Mouse (Mus musculus) left cerebral cortex, postnatal 25 days (tissue): ENCODE results near the gene Tmtc1. TPM values are rescaled to one million over a fixed set of nuclear protein-coding genes. Genes with fewer than 3 reads are reported as not detected.

Experiments
- DNase-seq, 2 experiments: peaks; one replicate each; pipeline ENCODE4 v3.0.0; 2022; ENCODE audit warnings: low spot score in 2 of 2, mixed read lengths in 1 of 2
- intact Hi-C: fragments of 180-260 bp; cut with DNase I; formaldehyde crosslinking; loops from one replicate; pipeline ENCODE4 v1.15.1; 2025
- total RNA-seq, 2 experiments: library from RNA; stranded (reverse); gene quantifications; 2 replicates each; pipeline ENCODE4 v1.2.3; 2021

The Tmtc1 gene
- total RNA-seq, 2 experiments from 2014 or later: 47.9 to 56.8 TPM

DNA sequence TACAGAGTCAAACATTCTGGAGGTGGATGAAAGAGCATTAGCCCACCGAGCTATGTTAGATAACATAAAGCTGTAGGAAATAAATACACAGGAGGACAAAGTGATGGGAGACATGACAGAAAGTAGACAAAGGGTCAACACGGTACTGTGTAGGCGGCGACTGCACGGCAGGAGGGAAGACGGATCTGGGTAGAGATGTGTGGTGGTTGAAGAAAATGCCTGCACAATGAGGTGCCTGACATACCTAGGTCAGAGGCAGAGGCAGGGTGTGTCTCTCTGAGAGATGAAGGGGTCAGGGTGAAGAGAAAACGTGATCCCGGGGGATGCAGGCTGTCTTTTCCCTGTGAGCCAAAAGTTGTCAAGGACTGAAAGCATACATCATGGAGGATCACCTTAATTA is 185.1 kb downstream of the Tmtc1 start:
- intact Hi-C loops: loop anchor here (5.0 kb wide), 1 partner anchor 83 kb away; no protein-coding TSS in a partner anchor
- DNase-seq: no peak

DNA sequence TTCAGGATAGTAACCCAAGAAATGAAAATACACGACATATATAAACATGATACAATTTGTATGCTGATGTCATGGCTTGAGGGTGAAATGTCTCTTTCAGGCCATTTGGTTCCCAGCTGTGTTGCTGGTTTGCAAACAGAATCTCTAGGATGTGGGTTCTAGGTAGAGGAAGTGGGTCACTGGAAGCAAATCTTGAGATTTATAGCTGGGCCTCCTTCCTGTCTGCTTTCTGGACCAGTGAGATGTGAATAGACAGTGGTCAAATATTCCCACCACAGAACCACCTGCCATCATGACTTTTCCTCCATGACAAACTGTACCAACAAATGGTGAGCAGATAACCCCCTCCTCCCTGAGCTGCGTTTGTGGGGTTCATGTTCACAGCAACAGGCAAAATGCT is 186.4 kb downstream of the Tmtc1 start:
- DNase-seq: no peak
- intact Hi-C loops: loop anchor here (5.0 kb wide), 1 partner anchor 84 kb away; no protein-coding TSS in a partner anchor

DNA sequence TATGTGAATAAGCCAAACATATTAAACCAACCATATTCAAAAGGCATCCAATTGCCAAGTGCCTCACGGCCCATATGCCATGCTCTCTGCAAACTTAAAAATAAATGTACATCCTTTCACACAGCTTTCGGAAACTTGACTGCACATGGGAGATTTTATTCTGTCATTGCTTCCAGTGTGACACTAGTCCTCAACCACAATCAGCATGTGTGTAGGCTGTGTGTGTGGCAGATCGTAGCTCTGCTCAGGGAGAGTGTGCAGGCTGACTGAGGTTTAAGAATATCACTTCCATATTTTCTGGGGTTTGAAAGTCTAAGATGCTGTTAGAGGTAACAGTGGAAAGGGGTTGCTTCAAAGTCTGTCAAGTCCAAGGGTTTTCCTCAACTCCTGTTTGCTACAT is 188.1 kb downstream of the Tmtc1 start:
- DNase-seq: peak in 1 of 2 experiments; percentile 74
- intact Hi-C loops: loop anchor here (5.0 kb wide), 1 partner anchor 86 kb away; no protein-coding TSS in a partner anchor

DNA sequence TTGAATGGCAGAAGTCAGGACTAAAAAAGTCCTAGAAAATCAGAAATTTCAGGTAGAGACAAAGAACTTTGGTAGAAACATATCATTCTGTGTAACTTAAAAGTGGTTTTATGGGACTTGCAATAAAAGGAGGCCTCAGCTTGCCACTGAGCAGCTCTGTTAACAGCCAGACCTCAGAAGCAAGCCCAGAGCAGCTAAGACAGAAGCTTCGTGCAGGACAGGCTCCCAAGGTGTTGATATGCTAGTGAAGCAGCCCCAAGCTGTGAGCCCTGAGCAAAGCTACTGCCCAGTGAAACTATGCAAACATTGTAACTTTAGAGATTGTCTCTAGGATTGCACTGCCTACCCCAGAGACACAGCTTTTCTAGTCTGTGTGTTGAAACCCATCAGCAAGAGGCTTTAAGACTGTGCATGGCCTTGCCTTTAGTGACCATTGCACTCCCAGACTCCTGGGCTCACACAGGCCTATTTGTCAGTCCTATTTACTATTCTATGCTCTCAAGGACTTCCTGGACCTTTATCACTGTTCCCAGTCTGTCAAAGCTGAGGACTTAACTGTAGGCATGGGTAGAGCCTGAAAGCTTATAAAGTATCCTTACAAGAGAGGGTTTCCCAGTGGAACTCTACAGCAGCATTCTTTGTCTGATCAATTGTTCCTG is 188.7 kb downstream of the Tmtc1 start:
- DNase-seq: no peak
- intact Hi-C loops: loop anchor here (5.0 kb wide), 1 partner anchor 87 kb away; no protein-coding TSS in a partner anchor

DNA sequence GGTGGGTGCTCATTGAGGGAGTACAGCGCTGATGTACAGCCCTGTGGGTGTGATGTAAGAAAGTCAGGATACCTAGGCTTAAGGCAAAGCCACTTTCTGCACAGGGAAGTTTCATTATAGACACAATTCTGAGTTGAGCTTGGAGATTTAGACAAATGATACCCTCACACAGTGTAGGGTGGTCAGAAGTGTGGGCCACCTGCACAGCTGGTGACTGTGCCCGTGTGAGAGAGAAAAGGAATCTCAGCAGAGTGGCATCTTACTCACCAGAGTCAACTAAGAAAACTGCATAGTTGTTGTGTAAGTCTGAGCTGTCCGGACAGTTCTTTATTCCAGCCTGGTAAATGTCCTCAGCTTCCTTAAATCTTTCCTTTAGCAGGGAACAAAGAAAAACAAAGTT is 195.0 kb downstream of the Tmtc1 start:
- no peak for DNase-seq
- intact Hi-C loops: loop anchor here (10.0 kb wide), 2 partner anchors 436 to 506 kb away; no protein-coding TSS in a partner anchor

DNA sequence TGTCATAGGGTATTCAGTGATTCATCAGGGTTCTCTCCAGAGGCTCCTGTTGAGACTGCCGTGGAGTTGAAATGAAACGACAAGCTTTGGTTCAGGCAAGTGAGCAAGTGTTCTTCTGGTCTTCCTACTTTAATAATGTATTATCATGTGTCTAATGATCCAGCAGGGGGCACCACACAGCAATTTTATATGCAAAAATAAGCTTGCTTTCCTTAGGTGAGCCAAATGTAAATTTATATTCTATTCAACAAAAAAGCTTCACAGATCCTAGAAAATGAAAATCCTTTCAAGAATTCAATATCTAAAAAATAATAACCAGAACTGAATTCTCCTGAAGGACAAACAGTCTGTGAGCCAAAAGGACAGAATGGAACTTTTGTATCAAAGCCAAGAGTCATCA is 195.6 kb downstream of the Tmtc1 start:
- peak; percentile 66 to 69 for DNase-seq
- intact Hi-C loops: loop anchor here (10.0 kb wide), 2 partner anchors 436 to 506 kb away; no protein-coding TSS in a partner anchor

DNA sequence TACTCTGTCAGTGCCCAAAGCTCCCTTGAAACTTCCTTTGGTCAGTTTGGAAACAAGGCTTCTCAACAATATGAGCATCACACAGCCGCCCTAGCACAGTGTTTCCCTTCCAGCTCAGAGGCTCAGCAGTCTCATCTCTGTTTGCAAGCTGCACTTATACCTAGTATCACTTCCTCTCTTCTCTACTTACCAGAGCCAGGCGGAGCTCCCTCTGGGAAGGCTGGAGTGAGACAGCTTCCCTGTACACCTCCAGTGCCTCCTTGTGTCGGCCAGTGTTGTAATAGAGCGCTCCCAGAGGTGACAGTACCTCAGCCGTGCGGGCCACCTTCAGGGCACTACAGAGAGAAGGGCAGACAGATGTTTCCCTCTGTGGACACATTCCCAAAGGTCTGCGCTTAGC is 197.6 kb downstream of the Tmtc1 start:
- DNase-seq: no peak
- intact Hi-C loops: loop anchor here (10.0 kb wide), 2 partner anchors 438 to 508 kb away; no protein-coding TSS in a partner anchor

DNA sequence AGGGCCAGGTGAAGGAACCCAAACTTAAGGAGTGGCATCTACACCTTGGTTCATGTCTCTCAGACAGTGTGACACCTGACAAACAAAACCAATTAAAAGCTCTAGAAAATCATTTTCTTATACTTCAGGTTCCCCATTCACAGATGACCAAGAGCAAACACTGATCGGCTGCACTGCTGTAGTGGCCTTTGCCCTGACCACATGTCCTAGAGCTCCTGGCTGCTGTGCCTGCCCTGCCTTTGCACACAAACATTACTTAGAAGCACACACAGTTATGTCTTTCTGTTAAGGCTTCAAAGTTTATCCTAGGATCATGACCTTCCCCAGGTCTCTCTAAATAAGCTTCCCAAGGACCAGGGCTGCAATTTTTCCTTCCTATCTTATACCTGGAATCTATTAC is 199.4 kb downstream of the Tmtc1 start:
- intact Hi-C loops: loop anchor here (10.0 kb wide), 2 partner anchors 440 to 510 kb away; no protein-coding TSS in a partner anchor

DNA sequence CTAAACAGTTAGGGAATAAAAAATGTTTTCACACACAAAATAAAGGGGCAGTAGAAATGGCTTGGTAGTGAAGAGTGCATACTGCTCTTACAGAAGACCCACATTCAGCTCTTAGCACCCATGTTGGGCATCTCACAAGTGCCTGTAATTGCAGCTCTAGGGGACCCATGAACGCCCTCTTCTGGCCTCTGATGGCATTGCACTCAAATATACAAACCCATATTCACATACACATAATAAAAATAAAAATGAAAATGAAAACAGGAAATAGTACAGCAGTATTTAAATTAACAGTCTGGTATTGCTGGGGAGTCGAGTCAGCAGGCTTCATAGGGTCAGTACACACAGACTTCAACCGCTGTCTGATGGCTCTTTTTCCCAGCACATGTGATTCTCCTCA is 201.9 kb downstream of the Tmtc1 start:
- intact Hi-C loops: loop anchor here (10.0 kb wide), 2 partner anchors 442 to 512 kb away; no protein-coding TSS in a partner anchor
- no peak for DNase-seq

More for the DNA sequence above, 199.4 kb downstream of the Tmtc1 start:
- DNase-seq: no peak

DNA sequence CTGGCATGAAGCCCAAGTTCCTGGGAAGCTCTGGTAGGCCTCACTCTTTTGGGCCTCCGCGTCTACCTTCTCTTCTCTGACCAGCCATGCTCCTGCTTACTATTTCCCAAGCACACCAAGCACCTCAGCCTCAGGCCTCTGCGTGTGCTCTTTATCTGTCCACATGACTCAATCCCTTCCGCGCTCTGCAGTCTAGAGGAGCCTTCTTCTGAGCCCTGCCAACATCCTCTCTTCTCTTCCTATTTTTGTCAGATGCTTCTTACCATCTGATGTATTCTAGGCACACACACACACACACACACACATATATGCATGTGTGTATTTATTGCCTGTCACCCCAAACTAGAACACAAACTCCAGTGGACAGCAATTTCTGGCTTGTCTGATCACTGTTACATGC is 202.5 kb downstream of the Tmtc1 start:
- DNase-seq: peak in 1 of 2 experiments; percentile 52
- intact Hi-C loops: loop anchor here (10.0 kb wide), 2 partner anchors 443 to 513 kb away; no protein-coding TSS in a partner anchor

DNA sequence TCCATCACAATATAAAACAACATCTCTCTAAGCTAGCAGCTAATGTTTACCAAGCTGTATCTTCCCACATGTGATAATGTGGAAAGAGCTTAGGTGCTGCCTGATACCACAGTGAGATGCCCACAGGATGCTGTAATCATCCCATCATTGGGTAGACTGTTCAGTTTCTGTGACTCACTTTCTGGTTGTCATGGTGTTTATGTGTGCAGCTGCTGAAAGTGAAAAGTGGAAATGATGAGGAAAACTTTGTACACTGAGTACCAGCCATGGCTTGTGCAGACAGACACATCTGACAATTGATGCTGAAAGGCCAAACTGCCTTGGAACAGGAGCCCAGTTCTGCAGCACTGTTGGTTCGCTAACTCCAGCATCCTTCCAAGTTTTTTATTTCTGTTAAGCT is 204.9 kb downstream of the Tmtc1 start:
- intact Hi-C loops: no loop called here
- DNase-seq: peak in 1 of 2 experiments; percentile 31

DNA sequence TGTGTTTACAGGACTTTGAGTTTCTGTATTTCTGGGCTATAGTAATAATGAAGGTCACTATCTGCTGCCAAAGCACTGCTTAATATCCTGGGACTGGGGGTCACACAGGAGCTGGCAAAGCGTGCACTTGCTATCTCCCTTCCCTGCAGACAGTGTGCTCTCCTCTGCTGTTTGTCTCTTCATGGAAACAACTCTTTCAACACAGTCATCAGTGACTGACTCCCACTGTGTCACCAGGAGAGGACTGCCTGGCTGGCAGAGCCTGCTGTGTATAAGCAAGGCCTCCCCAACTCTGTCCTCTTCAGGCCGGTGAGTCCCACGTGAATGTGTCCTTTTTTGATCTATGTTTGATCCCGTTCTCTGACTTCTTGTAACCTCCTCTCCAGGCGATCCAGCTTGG is 206.7 kb downstream of the Tmtc1 start:
- DNase-seq: no peak
- intact Hi-C loops: no loop called here

DNA sequence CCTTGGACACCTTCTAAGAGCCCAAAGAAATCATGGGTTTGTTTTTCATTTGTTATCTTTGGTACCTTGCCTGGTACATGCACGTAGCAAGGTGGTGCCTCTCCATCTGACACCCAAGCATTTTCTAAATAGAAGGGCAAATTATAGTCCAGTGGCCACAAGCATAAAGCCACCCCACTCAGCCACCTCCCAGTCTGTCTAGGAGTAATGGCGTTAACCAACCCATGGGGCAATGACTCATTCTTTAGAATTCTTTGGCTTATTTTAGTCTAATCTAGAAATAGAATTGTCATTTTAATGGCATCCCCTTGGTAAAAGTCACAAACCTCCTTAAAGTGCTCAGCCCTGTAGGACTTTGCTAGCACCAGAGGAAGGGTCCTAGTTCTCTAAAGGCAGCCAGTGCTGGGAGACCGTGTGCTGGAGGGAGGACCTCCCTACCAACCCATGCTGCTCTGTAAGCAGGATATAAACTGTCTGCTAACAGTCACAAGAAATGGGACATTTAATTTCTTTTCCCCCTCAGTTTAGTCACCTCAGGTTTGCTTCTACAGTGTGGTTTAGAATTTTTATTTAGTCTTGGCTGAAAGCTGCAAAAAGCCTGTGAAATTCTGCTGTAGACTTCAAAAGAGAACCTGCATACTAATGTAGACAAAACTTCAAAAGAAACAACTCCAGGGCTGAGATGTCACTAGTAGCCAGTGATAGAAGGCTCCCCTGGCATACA is 209.9 kb downstream of the Tmtc1 start:
- DNase-seq: peak in 1 of 2 experiments; percentile 65
- intact Hi-C loops: no loop called here

DNA sequence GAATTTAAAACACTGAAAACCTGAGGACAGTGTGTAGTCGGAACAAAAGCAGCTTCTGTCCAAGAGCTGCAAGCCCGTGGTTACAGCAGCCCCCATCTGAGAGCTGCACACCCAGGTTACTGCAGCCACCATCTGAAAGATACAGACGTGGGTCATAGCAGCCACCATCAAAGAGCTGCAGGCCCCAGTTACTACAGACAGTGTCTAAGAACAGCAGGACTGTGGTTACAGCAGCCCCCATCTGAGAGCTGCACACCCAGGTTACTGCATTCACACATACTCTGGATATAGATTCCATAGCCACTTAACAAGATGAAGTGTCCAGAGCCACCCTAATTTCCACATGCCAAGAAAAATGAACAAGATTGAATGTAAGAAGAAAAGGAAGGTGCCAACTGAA is 216.6 kb downstream of the Tmtc1 start:
- peak in 1 of 2 experiments; percentile 28 for DNase-seq
- intact Hi-C loops: no loop called here

DNA sequence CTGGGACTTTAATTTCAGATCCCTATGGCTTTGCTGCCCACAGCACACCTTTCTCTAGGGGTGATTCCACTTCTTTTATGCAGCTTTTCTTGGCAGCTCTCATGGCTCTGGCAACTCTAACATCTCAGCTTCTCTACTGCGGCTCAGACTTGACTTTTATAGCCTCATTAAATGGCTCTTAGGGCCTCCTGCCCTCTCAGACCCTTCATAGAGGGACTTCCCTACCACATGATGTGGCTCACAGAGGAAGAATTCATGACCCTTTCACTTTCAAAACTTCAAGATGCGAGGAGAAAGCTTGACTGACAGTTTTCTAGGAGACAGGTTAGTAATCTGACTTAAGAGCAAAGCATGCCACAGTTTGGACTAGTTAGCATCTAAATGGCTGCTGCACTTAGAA is 221.5 kb downstream of the Tmtc1 start:
- intact Hi-C loops: no loop called here
- no peak for DNase-seq

DNA sequence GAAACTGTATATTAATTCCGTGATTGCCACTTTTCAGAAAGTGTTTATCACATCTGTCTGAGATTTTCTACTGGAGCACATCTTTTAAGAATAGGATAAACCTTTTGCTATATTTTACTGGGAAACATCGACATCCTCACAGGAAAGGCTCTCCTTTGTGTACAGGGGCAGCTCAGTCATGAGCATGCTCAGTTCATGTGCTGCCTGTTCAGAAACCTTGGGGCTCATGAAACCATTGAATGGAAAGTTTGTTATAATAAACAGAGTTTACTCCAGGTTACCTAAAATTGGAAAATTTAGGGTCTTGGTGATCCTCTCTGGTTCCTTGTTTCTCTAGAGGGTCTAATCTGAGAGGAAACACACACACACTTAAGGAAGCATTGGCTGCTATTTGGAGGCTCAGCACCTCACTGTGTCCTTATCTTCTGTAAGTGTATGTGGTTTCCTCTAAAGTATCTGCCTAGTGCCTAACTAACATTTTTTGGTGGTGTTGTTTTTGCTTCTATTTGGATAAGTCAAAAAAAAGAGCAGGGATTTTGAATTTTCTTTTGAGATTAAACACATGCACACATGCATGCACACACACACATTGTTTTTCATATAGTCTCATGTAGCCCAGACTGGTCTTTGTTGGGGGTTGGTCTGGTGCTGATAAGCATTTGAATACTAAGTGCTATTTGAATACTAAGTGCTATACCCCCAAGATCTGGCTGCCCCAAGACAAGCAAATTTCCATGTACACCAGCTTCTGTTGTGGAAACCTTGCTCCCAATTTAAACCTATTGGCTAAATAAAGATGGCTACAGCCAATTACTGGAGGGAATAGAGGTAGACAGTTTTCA is 225.7 kb downstream of the Tmtc1 start:
- intact Hi-C loops: no loop called here
- DNase-seq: no peak

DNA sequence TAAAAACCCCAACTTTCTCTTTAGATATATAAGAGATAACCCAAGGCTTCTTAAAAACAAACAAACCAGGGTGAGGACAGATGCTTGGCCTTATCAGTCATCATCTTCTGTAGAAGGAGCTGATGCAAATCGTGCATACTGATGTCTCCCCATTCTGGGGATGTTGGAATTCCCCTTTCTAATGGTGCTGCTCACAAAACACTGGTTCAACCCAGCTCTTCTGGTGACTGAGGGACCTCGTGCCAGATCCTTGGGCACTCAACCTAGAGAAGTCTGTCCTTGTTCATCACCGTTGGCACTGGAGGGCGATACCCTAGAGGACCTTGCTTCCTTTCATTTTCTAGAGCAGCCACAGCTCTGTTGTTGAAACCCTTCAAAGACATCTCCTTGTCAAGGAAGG is 227.4 kb downstream of the Tmtc1 start:
- intact Hi-C loops: no loop called here

DNA sequence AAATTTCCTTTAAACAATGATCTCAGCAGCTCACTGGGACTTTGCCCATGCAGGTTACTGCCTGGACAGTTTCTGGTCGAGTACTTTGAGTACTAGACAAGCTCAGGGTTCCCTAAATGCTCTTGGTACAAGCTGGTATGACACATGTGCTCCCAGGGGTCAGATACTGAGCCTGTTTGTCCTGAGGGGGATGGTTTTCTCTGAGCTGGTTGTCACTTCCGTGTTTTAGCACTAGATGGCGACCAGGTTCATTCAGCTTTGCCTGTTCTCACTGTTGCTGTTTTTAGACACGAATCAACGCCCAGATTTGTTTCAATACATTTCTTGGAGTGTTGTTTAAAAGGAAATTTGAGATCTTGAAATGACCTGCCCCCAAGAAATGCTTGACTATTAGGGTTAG is 229.4 kb downstream of the Tmtc1 start:
- intact Hi-C loops: loop anchor here (5.0 kb wide), 2 partner anchors 538 to 683 kb away; partner anchors contain the start of gene Caprin2
- peak; percentile 49 to 72 for DNase-seq

More for the DNA sequence above, 227.4 kb downstream of the Tmtc1 start:
- DNase-seq: no peak

DNA sequence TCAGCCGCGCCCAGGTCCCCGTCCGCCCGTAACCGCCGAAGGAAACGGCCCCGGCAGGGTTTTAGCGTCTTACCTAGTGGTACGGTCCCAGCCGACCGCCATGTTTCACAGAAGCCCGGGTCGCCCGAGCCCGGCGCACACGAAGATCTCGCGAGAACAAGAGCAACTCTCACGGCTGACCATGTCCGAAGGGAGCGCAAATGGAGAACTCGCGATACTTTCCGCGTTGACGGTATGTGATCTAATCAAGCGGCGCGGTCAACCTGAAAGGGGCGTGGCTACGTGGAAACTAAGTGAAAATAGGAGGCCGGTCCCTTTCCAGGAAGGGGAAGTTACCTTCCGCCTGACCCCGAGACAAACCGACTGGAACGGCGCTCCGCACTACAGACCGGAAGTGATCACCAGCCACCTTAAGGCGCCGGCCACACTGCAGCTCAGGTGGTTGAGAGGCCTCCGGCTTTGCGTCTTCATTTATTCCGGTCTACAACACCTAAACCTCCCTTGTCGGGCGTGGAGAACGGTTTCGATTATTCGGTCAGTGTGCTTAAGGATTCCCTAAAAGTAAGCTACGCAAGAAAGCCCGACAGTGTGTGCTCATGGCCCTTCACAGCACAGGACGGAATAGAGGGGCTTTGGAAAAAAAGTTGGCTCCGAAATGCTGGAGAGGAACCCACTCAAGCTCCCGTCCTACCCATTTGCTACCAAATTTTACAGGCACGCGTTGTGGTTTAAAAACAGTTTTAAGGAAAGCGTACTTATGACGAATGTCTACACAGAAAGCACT is 232.1 kb downstream of the Tmtc1 start, which contains the start of gene Ergic2:
Ergic2 (minus strand) TSS at position 478 of the 784 bp plus-strand sequence.
- intact Hi-C loops: loop anchor here (2.0 to 5.0 kb wide), 3 partner anchors 540 to 685 kb away; partner anchors contain the start of genes Caprin2 and Ipo8
- peak; percentile 99 to 100 for DNase-seq
